Mouse (Mus musculus) erythroblast, embryonic 14.5 days (primary cell): Measurements from ENCODE around the gene Npy4r.

Experiments used
- GATA1 ChIP-seq: IDR thresholded peaks from 2 replicates; pipeline ENCODE4 v1.6.1; 2012; ENCODE audit warnings: low read length, inconsistent platforms, mixed read lengths
- TAL1 ChIP-seq: IDR thresholded peaks from 3 replicates; pipeline ENCODE4 v1.6.1; 2012; ENCODE audit warnings: low read length, inconsistent platforms, mixed read lengths

- TF ChIP-seq GATA1 (no peak), TAL1 (no peak)
Measured at GRCm38 (mm10) chr14:34200738-34201230, 48.5 kb upstream of the Npy4r start.
